Mouse (Mus musculus): Measurements from ENCODE around the gene Astn2.

The Astn2 gene

GRCm38 (mm10) chr4:66170787-66171186, 233.6 kb downstream of the Astn2 start:
- no peak for DNase-seq (ENCODE audit: low read depth, low spot score)

GRCm38 (mm10) chr4:66169485-66169884, 234.9 kb downstream of the Astn2 start:
- DNase-seq (ENCODE audit: low read depth, low spot score) = no peak

GRCm38 (mm10) chr4:66158714-66159113, 245.7 kb downstream of the Astn2 start:
- DNase-seq (ENCODE audit: low read depth, low spot score) = no peak

- no peak for DNase-seq (ENCODE audit: low read depth, low spot score)
Measured at GRCm38 (mm10) chr4:66157439-66158113, 246.8 kb downstream of the Astn2 start.

GRCm38 (mm10) chr4:66146546-66146945, 257.9 kb downstream of the Astn2 start:
- no peak for DNase-seq (ENCODE audit: low read depth, low spot score)

GRCm38 (mm10) chr4:66126181-66126580, 278.2 kb downstream of the Astn2 start:
- no peak for DNase-seq (ENCODE audit: low read depth, low spot score)

GRCm38 (mm10) chr4:66122766-66123358, 281.5 kb downstream of the Astn2 start:
- DNase-seq (ENCODE audit: low read depth, low spot score) = no peak

GRCm38 (mm10) chr4:66114243-66114642, 290.2 kb downstream of the Astn2 start:
- DNase-seq (ENCODE audit: low read depth, low spot score) = no peak

GRCm38 (mm10) chr4:66102037-66102436, 302.4 kb downstream of the Astn2 start:
- no peak for DNase-seq (ENCODE audit: low read depth, low spot score)

- DNase-seq (ENCODE audit: low read depth, low spot score) = no peak
Measured at GRCm38 (mm10) chr4:66097629-66098028, 306.8 kb downstream of the Astn2 start.

GRCm38 (mm10) chr4:66096104-66096503, 308.3 kb downstream of the Astn2 start:
- DNase-seq (ENCODE audit: low read depth, low spot score) = no peak

- DNase-seq (ENCODE audit: low read depth, low spot score) = no peak
Measured at GRCm38 (mm10) chr4:66057161-66057560, 347.2 kb downstream of the Astn2 start.

GRCm38 (mm10) chr4:66055690-66056089, 348.7 kb downstream of the Astn2 start:
- no peak for DNase-seq (ENCODE audit: low read depth, low spot score)

GRCm38 (mm10) chr4:66043014-66043672, 361.3 kb downstream of the Astn2 start:
- DNase-seq (ENCODE audit: low read depth, low spot score) = no peak

- peak; percentile 51 for DNase-seq (ENCODE audit: low read depth, low spot score)
Measured at GRCm38 (mm10) chr4:66033826-66034225, 370.6 kb downstream of the Astn2 start.

GRCm38 (mm10) chr4:66031320-66031870, 373.0 kb downstream of the Astn2 start:
- DNase-seq (ENCODE audit: low read depth, low spot score) = no peak

- no peak for DNase-seq (ENCODE audit: low read depth, low spot score)
Measured at GRCm38 (mm10) chr4:66029901-66030300, 374.5 kb downstream of the Astn2 start.

- DNase-seq (ENCODE audit: low read depth, low spot score) = no peak
Measured at GRCm38 (mm10) chr4:66027866-66028265, 376.5 kb downstream of the Astn2 start.

GRCm38 (mm10) chr4:66025393-66026062, 378.9 kb downstream of the Astn2 start:
- no peak for DNase-seq (ENCODE audit: low read depth, low spot score)

- no peak for DNase-seq (ENCODE audit: low read depth, low spot score)
Measured at GRCm38 (mm10) chr4:66002936-66003335, 401.5 kb downstream of the Astn2 start.

- no peak for DNase-seq (ENCODE audit: low read depth, low spot score)
Measured at GRCm38 (mm10) chr4:65983643-65984042, 420.8 kb downstream of the Astn2 start.

- DNase-seq (ENCODE audit: low read depth, low spot score) = peak; percentile 9
Measured at GRCm38 (mm10) chr4:65982882-65983281, 421.5 kb downstream of the Astn2 start.
